Mouse (Mus musculus) forebrain, postnatal 0 days (tissue): Measurements from ENCODE around the gene B4galt7. TPM values are rescaled to one million over a fixed set of nuclear protein-coding genes. Genes with fewer than 3 reads are reported as not detected.

ENCODE experiments used
- ATAC-seq: fragments of 200-750 bp; cut with Nextera tagmentation; 2 replicates; pipeline ENCODE4 v1.8.0; 2017; ENCODE audit warnings: mild to moderate bottlenecking, moderate library complexity
- DNase-seq: peaks from one replicate; pipeline ENCODE4 v3.0.0-alpha.2; 2015
- H3K27ac ChIP-seq: fragments of 300-500 bp; sonication (generic); 2 replicates; pipeline ENCODE4 v1.5.1; 2014; ENCODE audit warnings: low read depth, mild to moderate bottlenecking, antibody characterized with exemption, low read length, moderate library complexity, mixed read lengths
- H3K27me3 ChIP-seq: fragments of 300-500 bp; sonication (generic); 2 replicates; pipeline ENCODE4 v1.6.1; 2014; ENCODE audit warnings: mild to moderate bottlenecking, low read length, mixed read lengths; ENCODE audit not compliant: insufficient read depth
- H3K36me3 ChIP-seq: fragments of 300-500 bp; sonication (generic); 2 replicates; pipeline ENCODE4 v1.6.1; 2014; ENCODE audit warnings: mild to moderate bottlenecking, moderate library complexity; ENCODE audit not compliant: insufficient read depth
- H3K4me1 ChIP-seq: fragments of 300-500 bp; sonication (generic); 2 replicates; pipeline ENCODE4 v1.6.1; 2014; ENCODE audit warnings: antibody characterized with exemption; ENCODE audit not compliant: insufficient read depth
- H3K4me2 ChIP-seq: fragments of 300-500 bp; sonication (generic); 2 replicates; pipeline ENCODE4 v1.6.1; 2014; ENCODE audit warnings: low read depth, mild to moderate bottlenecking, moderate library complexity
- H3K4me3 ChIP-seq: fragments of 300-500 bp; sonication (generic); 2 replicates; pipeline ENCODE4 v1.5.1; 2014; ENCODE audit warnings: low read depth, low read length, mixed read lengths
- H3K9ac ChIP-seq: fragments of 300-500 bp; sonication (generic); 2 replicates; pipeline ENCODE4 v1.6.1; 2014; ENCODE audit warnings: mild to moderate bottlenecking
- H3K9me3 ChIP-seq: fragments of 300-500 bp; sonication (generic); 2 replicates; pipeline ENCODE4 v1.6.1; 2016; ENCODE audit warnings: low read length
- CTCF ChIP-seq: sonication (generic); IDR thresholded peaks from 2 replicates; pipeline ENCODE4 v1.5.1; 2016; ENCODE audit warnings: antibody characterized with exemption, control low read depth, low read depth
- WGBS: fragments of 180-500 bp; shearing (Covaris S2); extraction: QIAGEN DNeasy Blood & Tissue Kit; methylation state at CpG from one replicate; pipeline ENCODE4 v1.1.7; 2014; 5-methylcytosine and 5-hydroxymethylcytosine counted together
- polyA plus RNA-seq: library from polyadenylated mRNA; unstranded; fragments of >200 nt; fragmentation: Nextera tagmentation; extraction: Ambion mirVana; gene quantifications from 2 replicates; pipeline ENCODE4 v1.2.1, GENCODE M21; 2015
- total RNA-seq: library from RNA; depleted of rRNA; stranded (reverse); fragments of >200 nt; gene quantifications from 2 replicates; pipeline ENCODE4 v1.2.3, GENCODE M21; 2014

B4galt7 gene
- total and polyA plus RNA-seq, 2 experiments from 2014 or later = 43.0 to 63.1 TPM

- peak; percentile 40 for ATAC-seq
- peaks cover 3% of the 10 kb centered on the region; the same call in 1 of the 2 replicates for H3K36me3 ChIP-seq
- peak overlapping the region; percentile 66 for H3K4me2 ChIP-seq
- H3K9me3 ChIP-seq = no peaks in the 10 kb centered on the region
- 4% methylated on average over 16 of the region's 16 CpGs for WGBS
- peaks cover 12% of the 10 kb centered on the region for H3K4me1 ChIP-seq
- H3K9ac ChIP-seq = peak overlapping the region; percentile 93
- H3K27me3 ChIP-seq = no peaks in the 10 kb centered on the region
- DNase-seq = peak; percentile 29
- H3K4me3 ChIP-seq = peak overlapping the region; percentile 89
- H3K27ac ChIP-seq = peak overlapping the region; percentile 89
- 0 out of 2 replicates have a peak, but pooled peaks have one; percentile 28 for TF ChIP-seq CTCF
Observed at GRCm38 (mm10) chr13:55569726-55570285, 29.9 kb upstream of the B4galt7 start.

DNA sequence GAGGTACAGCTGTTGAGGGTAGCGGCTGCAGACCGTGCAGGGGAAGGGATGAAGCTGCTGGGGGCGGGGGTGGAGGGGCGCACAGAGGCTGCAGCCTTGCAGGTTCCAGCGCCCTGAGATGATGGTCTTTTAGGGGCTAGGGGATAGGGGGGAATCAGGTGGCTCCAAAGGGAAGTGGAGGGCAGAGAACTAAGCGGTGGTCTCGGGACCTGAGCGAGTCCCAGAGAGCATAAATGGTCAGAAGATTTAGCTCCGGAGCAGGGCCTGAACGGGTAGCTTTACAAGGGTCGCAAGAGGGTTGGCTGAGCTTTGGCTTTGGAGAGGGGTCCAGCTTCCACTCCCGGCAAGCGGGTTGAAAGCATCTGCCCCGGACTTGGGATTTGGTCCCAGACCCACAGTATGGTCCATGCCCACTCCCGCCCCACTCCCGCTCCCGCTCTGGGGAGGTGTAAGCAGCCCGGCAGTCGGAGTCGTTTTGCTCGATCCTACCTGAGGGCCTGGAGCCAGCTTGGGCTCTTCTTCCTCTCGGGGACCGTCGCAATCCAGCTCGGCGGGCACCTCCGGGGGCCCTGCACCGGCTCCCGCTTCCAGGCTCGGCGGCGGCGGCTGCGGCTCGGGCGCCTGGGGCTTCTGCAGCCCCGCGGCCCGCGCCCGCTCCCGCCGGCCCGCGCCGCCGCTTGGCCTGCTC lies 29.3 kb upstream of the B4galt7 start:
- Histone ChIP-seq H3K27ac (peak overlapping the region; percentile 89), H3K9ac (peak overlapping the region; percentile 93), H3K9me3 (no peaks in the 10 kb centered on the region), H3K4me1 (peaks cover 12% of the 10 kb centered on the region), H3K4me2 (peak overlapping the region; percentile 66), H3K36me3 (peaks cover 2% of the 10 kb centered on the region; the same call in 1 of the 2 replicates), H3K27me3 (no peaks in the 10 kb centered on the region), H3K4me3 (peak overlapping the region; percentile 89)
- ATAC-seq (peak; percentile 74), DNase-seq (peak; percentile 49)
- no peak for TF ChIP-seq CTCF
- 2% methylated on average over 47 of the region's 47 CpGs for WGBS

- peak within 1 kb of the TSS; percentile 66 for H3K4me2 ChIP-seq
- no peaks in the 10 kb centered on the region for H3K27me3 ChIP-seq
- peak within 1 kb of the TSS; percentile 89 for H3K4me3 ChIP-seq
- no peak for TF ChIP-seq CTCF
- DNase-seq (peak; percentile 94), ATAC-seq (peak; percentile 93)
- no peaks in the 10 kb centered on the region for H3K9me3 ChIP-seq
- H3K9ac ChIP-seq = peak within 1 kb of the TSS; percentile 93
- peak within 1 kb of the TSS; percentile 89 for H3K27ac ChIP-seq
- peaks cover 12% of the 10 kb centered on the region for H3K4me1 ChIP-seq
- no peaks in the 10 kb centered on the region; the same call in 1 of the 2 replicates for H3K36me3 ChIP-seq
- 2% methylated on average over 39 of the region's 47 CpGs for WGBS
Observed at GRCm38 (mm10) chr13:55571027-55571751, 28.5 kb upstream of the B4galt7 start, which contains the start of gene Fam193b. Gene Fam193b (minus strand): TSS chr13:55571120.

DNA sequence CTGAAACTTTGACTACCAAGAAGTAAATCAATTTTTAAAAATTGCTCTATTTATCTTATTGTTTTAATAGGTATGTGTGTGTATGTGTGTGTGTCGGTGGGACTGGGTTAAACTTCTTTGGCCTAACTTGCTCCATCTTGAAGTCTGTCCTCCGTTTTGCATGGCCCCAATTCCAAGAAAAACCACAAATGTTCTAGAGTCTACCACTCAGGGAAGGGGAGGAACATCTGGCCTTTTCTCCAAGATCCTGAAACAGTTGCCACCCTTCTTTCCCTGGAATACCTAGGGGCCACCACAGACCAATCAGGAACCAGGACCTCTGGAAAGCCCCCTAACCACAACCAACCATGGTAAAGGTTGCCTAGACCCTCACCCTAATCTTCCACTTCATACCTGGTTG lies 27.7 kb upstream of the B4galt7 start:
- no peak for TF ChIP-seq CTCF
- Histone ChIP-seq H3K4me3 (peak overlapping the region; percentile 89; the same call in 1 of the 2 replicates), H3K9ac (no peak overlapping the region), H3K4me1 (peaks cover 12% of the 10 kb centered on the region), H3K9me3 (no peaks in the 10 kb centered on the region), H3K4me2 (0 out of 2 replicates have a peak overlapping the region, but pooled peaks have one; percentile 66), H3K27me3 (no peaks in the 10 kb centered on the region), H3K27ac (no peak overlapping the region), H3K36me3 (no peaks in the 10 kb centered on the region; the same call in 1 of the 2 replicates)
- no peak for ATAC-seq
- 84% methylated on average over 2 of the region's 2 CpGs for WGBS
- no peak for DNase-seq

- peaks cover 12% of the 10 kb centered on the region for H3K4me1 ChIP-seq
- no peak within 1 kb of the TSS for H3K9ac ChIP-seq
- H3K27ac ChIP-seq = no peak within 1 kb of the TSS
- 97% methylated on average over 2 of the region's 2 CpGs for WGBS
- no peaks in the 10 kb centered on the region for H3K36me3 ChIP-seq
- DNase-seq (no peak), ATAC-seq (no peak)
- H3K9me3 ChIP-seq = no peaks in the 10 kb centered on the region
- no peak within 1 kb of the TSS for H3K4me2 ChIP-seq
- no peak for TF ChIP-seq CTCF
- no peak within 1 kb of the TSS for H3K4me3 ChIP-seq
- no peaks in the 10 kb centered on the region for H3K27me3 ChIP-seq
Observed at GRCm38 (mm10) chr13:55573432-55573831, 26.3 kb upstream of the B4galt7 start, which contains the start of gene Tmed9. Gene Tmed9 (plus strand): TSS chr13:55573732.

- Histone ChIP-seq H3K4me3 (no peak overlapping the region), H3K4me2 (no peak overlapping the region), H3K4me1 (peaks cover 8% of the 10 kb centered on the region), H3K27me3 (no peaks in the 10 kb centered on the region), H3K27ac (no peak overlapping the region), H3K9me3 (no peaks in the 10 kb centered on the region), H3K9ac (no peak overlapping the region), H3K36me3 (no peaks in the 10 kb centered on the region)
- WGBS = 58% methylated on average over 5 of the region's 5 CpGs
- ATAC-seq = no peak
- DNase-seq = peak; percentile 31
- TF ChIP-seq CTCF = no peak
Observed at GRCm38 (mm10) chr13:55574321-55574720, 25.4 kb upstream of the B4galt7 start.
